Mouse (Mus musculus): Measurements from ENCODE around the gene Cntn6.

DNA sequence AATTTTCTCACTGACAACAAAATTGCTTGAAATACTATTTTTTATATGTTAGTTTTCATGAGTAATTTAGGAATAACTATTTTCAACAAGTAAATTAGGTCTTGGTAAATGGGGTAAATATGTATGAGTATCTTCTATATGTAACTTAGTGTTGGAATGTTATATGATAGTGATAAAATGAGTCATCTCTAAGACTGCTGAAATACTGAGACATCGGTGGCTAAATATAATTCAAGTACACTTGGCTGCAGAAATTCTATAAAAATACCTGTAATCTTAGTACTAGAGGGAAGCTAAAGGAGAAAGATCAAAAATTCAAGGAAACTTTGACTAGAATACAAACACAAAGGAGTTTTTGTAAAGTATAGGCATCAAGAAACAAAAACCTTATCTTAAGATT is 21.9 kb upstream of the Cntn6 start:
- TF ChIP-seq CTCF (IDR thresholded peaks at IDR 0.05; ENCODE audit: insufficient read depth, low read length) (no peak), POLR2A (IDR thresholded peaks at IDR 0.05; ENCODE audit: borderline replicate concordance, extremely low read depth, low read depth, low read length) (no peak)
